Mouse (Mus musculus) layer of hippocampus, adult 2 months (tissue): ENCODE results near the gene Churc1. TPM values are rescaled to one million over a fixed set of nuclear protein-coding genes. Genes with fewer than 3 reads are reported as not detected.

Experiments used
- DNase-seq, 2 experiments: peaks; one replicate each; pipeline ENCODE4 v3.0.0; 2022; ENCODE audit warnings: low spot score in 2 of 2
- H3K27ac ChIP-seq: fragments of 200-600 bp; 2 replicates; pipeline ENCODE4 v1.8.1; 2022
- H3K4me3 ChIP-seq: fragments of 200-600 bp; 2 replicates; pipeline ENCODE4 v1.8.1; 2022; ENCODE audit warnings: mild to moderate bottlenecking
- CTCF ChIP-seq: fragments of 200-600 bp; conservative IDR thresholded peaks from 2 replicates; pipeline ENCODE4 v1.8.1; 2022; ENCODE audit warnings: antibody characterized with exemption, mild to moderate bottlenecking, moderate library complexity
- long read RNA-seq, 2 experiments: library from polyadenylated mRNA; stranded (forward); transcript quantifications; one replicate each; pipeline ENCODE4 v2.0.0; 2021; ENCODE audit warnings: borderline mapping rate in 2 of 2
- total RNA-seq, 2 experiments: library from RNA; stranded (reverse); gene quantifications; 2 replicates each; pipeline ENCODE4 v1.2.3; 2021

The Churc1 gene
- 10 to 100 TPM; 36.5 to 37.3 TPM for total RNA-seq
- long read RNA-seq, experiment 1, transcript Churc1-201 (4 exons, 676 nt) = major isoform, 7 of 9 reads
- long read RNA-seq, experiment 1, partial matches to known transcripts = 1 of 9 reads
- long read RNA-seq, experiment 1, other reads (novel, unspliced or antisense) = 1 of 9 reads
- long read RNA-seq, experiment 2, transcript Churc1-201 (4 exons, 676 nt) = major isoform, 15 of 18 reads
- long read RNA-seq, experiment 2, partial matches to known transcripts = 1 of 18 reads
- long read RNA-seq, experiment 2, other reads (novel, unspliced or antisense) = 0 of 18 reads

DNA sequence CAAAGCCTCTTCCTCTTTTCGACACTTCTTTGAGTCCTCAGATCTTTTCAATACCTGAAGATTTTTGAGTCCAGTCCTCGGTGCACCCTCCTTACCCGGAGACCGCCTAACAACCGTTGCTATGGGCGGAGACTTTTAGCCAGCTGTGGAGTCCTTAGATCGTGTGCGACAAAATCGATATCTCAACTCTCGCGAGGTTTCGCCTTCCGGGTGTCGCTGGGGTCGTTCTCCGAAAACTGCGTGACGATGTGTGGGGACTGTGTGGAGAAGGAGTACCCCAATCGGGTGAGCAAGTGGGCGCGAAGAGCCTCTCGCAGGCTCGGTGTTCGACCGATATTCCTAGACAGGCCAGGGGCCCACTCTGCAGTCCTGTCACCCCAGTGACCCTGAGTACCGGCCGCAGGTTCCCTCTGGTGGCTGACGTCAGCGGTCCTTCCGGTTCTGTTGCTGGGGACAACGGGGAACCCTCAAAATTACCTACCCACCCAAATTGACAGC, at the start of gene Churc1, which contains the start of gene Fntb:
Gene Churc1, plus strand, starts transcription at position 185 of the 498 bp plus-strand sequence.
Gene Fntb, plus strand, starts transcription at position 236 of the 498 bp plus-strand sequence.
- Histone ChIP-seq H3K4me3 (peak within 1 kb of the TSS; percentile 73), H3K27ac (peak within 1 kb of the TSS; percentile 97)
- TF ChIP-seq CTCF = 0 out of 2 replicates have a peak, but pooled peaks have one; percentile 7
- peak; percentile 86 to 88 for DNase-seq

DNA sequence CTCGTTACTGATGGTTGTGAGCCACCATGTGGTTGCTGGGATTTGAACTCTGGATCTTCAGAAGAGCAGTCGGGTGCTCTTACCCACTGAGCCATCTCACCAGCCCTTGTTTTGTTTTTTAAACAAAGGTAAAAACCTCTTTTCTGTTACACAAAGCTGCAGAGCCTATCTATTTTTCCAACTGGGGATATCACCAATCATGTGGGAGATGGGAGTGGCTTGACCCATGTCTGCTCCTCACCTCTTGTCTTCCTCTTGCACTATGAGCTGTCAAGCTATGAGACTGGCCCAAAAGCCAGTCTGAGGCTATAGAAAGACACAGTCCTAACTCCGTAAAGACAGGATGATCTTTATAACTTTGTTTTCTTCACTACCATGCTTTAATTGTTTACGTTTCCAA, 47.0 kb upstream of the Churc1 start:
- Histone ChIP-seq H3K27ac (no peak overlapping the region), H3K4me3 (no peak overlapping the region)
- no peak; the same call in 1 of the 2 replicates for TF ChIP-seq CTCF
- DNase-seq = no peak

GRCm38 (mm10) chr12:76720572-76720971, 44.8 kb upstream of the Churc1 start:
- Histone ChIP-seq H3K27ac (no peak overlapping the region), H3K4me3 (no peak overlapping the region)
- DNase-seq = no peak
- peak; percentile 83 for TF ChIP-seq CTCF

GRCm38 (mm10) chr12:76722026-76722425, 43.3 kb upstream of the Churc1 start:
- Histone ChIP-seq H3K4me3 (no peak overlapping the region), H3K27ac (no peak overlapping the region)
- no peak for DNase-seq
- TF ChIP-seq CTCF = no peak

DNA sequence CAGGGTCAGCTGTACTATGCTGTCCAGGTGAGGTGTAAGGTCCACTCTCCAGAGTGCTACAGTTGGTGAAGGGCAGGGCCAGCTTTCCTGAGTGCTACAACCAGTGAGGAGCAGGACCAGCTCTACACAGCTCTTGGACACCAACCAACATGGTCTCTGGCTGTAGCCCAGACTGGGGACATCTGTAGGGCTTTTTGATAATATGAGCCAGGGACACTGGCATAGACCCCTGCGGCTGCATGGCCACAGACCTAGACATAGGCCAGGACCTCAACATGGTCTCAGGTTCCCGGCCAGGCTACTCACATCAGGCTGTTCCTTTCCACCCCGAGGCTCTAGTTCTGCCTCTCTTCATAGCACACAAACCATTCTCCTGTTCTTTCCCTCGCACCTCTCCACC, 37.4 kb upstream of the Churc1 start:
- H3K27ac ChIP-seq = no peak overlapping the region
- TF ChIP-seq CTCF = no peak
- no peak overlapping the region for H3K4me3 ChIP-seq
- DNase-seq = no peak

DNA sequence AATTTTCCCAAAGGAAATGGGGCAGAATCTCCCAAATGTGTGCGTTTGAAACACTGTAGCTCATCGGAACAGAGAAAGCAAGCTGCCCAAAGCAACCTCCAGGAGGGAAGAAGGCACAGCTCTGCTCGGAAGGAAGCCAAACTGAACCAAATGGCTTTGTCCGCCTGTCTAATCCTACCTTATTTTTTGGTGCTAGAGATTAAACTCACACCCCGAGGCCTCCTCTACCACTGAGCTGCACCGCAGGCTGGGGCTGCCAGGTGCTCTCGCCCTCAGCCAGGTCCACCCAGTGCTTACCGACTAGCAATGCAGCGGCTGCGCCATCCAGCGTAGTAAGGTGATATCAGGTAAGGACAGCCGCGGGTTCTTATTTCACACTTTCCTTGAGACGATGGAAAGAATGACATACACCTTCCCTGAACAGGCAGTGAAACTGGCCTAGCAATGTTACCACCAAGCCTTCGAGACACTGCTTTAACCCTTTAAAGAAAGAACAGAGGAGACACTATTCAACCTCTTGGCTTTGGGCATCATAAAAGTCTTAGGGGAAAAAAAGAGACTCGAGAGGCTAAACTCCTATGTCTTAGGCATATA, 14.4 kb upstream of the Churc1 start:
- Histone ChIP-seq H3K4me3 (no peak overlapping the region), H3K27ac (no peak overlapping the region)
- DNase-seq = no peak
- no peak for TF ChIP-seq CTCF

GRCm38 (mm10) chr12:76752652-76753318, 12.6 kb upstream of the Churc1 start:
- peak; percentile 71 to 78 for DNase-seq
- no peak overlapping the region for H3K4me3 ChIP-seq
- H3K27ac ChIP-seq = no peak overlapping the region
- TF ChIP-seq CTCF = peak; percentile 76

GRCm38 (mm10) chr12:76765901-76766630, 728 bp downstream of the Churc1 start:
- Histone ChIP-seq H3K27ac (peak overlapping the region; percentile 97), H3K4me3 (peak overlapping the region; percentile 73)
- DNase-seq = no peak
- no peak for TF ChIP-seq CTCF

- TF ChIP-seq CTCF = no peak
- DNase-seq = no peak
- H3K4me3 ChIP-seq = no peak overlapping the region
- H3K27ac ChIP-seq = no peak overlapping the region
Observed at GRCm38 (mm10) chr12:76770841-76771500, 5.6 kb downstream of the Churc1 start.

GRCm38 (mm10) chr12:76771540-76771939, 6.2 kb downstream of the Churc1 start:
- DNase-seq = no peak
- TF ChIP-seq CTCF = no peak
- Histone ChIP-seq H3K27ac (no peak overlapping the region), H3K4me3 (no peak overlapping the region)

DNA sequence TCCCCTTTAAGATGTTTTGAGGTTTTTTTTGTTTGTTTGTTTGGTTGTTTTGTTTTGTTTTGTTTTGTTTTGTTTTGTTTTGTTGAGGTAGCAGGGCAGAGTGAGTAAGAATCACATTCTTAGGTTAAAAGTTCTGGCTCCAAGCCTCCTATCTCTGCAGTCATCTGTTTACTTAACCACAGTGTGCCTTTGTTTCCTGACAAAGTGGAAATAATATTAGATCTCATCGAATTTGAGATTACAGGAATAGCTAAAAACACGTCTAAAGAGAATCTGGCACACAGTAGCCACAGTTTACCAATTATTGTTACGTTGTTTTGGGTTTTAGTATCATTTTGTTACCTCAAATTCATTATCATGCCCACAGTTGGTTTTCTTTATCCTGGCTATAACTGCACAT, 9.3 kb downstream of the Churc1 start:
- DNase-seq = no peak
- H3K4me3 ChIP-seq = no peak overlapping the region
- no peak for TF ChIP-seq CTCF
- no peak overlapping the region for H3K27ac ChIP-seq

GRCm38 (mm10) chr12:76775132-76775531, 9.8 kb downstream of the Churc1 start:
- DNase-seq = no peak
- TF ChIP-seq CTCF = no peak
- Histone ChIP-seq H3K4me3 (no peak overlapping the region), H3K27ac (no peak overlapping the region)

DNA sequence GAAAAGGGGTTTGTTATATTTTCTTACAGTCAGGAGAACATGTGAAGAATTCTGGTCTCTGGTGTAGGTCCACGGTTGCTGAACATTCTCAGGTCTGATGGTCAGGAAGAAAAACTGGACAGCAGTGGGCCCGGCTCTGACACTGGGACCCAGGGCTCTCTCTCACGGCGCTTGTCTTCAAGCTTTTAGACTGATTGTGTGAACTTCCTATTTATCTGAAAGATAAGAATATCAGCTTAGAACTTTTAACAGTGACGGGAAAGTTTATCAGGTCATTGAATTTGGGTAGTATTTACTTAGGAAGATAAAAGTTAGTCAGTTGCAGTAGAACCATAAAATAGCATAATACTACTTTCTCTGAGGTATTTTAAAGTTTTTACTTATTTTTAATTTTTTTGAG, 11.6 kb downstream of the Churc1 start:
- no peak for TF ChIP-seq CTCF
- H3K27ac ChIP-seq = no peak overlapping the region
- no peak overlapping the region for H3K4me3 ChIP-seq
- no peak for DNase-seq
